Mouse (Mus musculus): ENCODE measurements around the gene Mif. TPM values are rescaled to one million over a fixed set of nuclear protein-coding genes. Genes with fewer than 3 reads are reported as not detected.

Mif gene
- polyA plus RNA-seq, 1 experiment from 2014 or later = 2,356 TPM

GRCm38 (mm10) chr10:75856976-75857375 is 3.1 kb downstream of the Mif start:
- no peaks in the 10 kb centered on the region for H3K9me3 ChIP-seq (ENCODE audit: low read depth, low read length)
- H3K4me1 ChIP-seq (ENCODE audit: insufficient read depth) = peaks cover 9% of the 10 kb centered on the region
- no peak for DNase-seq
- WGBS = 72% methylated on average over 3 of the region's 3 CpGs
- H3K36me3 ChIP-seq (ENCODE audit: insufficient read depth) = peaks cover 19% of the 10 kb centered on the region
- H3K4me3 ChIP-seq (ENCODE audit: low read depth, low read length) = no peak overlapping the region
- no peaks in the 10 kb centered on the region for H3K27me3 ChIP-seq (ENCODE audit: insufficient read depth, low read length)
- no peak for TF ChIP-seq CTCF (IDR thresholded peaks at IDR 0.05; ENCODE audit: low read depth)
- ATAC-seq (ENCODE audit: insufficient read depth) = no peak
- H3K9ac ChIP-seq = no peak overlapping the region
- no peak overlapping the region for H3K4me2 ChIP-seq
- H3K27ac ChIP-seq (ENCODE audit: low read depth) = no peak overlapping the region

GRCm38 (mm10) chr10:75856155-75856907 is 3.7 kb downstream of the Mif start:
- no peak overlapping the region for H3K4me3 ChIP-seq (ENCODE audit: low read depth, low read length)
- peaks cover 9% of the 10 kb centered on the region for H3K4me1 ChIP-seq (ENCODE audit: insufficient read depth)
- no peak overlapping the region for H3K27ac ChIP-seq (ENCODE audit: low read depth)
- DNase-seq (no peak), ATAC-seq (ENCODE audit: insufficient read depth) (no peak)
- 71% methylated on average over 11 of the region's 11 CpGs for WGBS
- H3K27me3 ChIP-seq (ENCODE audit: insufficient read depth, low read length) = no peaks in the 10 kb centered on the region
- no peak for TF ChIP-seq CTCF (IDR thresholded peaks at IDR 0.05; ENCODE audit: low read depth)
- no peak overlapping the region for H3K9ac ChIP-seq
- H3K9me3 ChIP-seq (ENCODE audit: low read depth, low read length) = no peaks in the 10 kb centered on the region
- H3K4me2 ChIP-seq = no peak overlapping the region
- H3K36me3 ChIP-seq (ENCODE audit: insufficient read depth) = peaks cover 19% of the 10 kb centered on the region

GRCm38 (mm10) chr10:75855416-75855981 is 4.5 kb downstream of the Mif start:
- ATAC-seq (ENCODE audit: insufficient read depth) (no peak), DNase-seq (no peak)
- Histone ChIP-seq H3K36me3 (ENCODE audit: insufficient read depth) (peaks cover 19% of the 10 kb centered on the region), H3K27me3 (ENCODE audit: insufficient read depth, low read length) (no peaks in the 10 kb centered on the region), H3K9ac (no peak overlapping the region), H3K4me2 (no peak overlapping the region), H3K27ac (ENCODE audit: low read depth) (no peak overlapping the region), H3K4me1 (ENCODE audit: insufficient read depth) (peaks cover 5% of the 10 kb centered on the region), H3K4me3 (ENCODE audit: low read depth, low read length) (no peak overlapping the region), H3K9me3 (ENCODE audit: low read depth, low read length) (no peaks in the 10 kb centered on the region)
- TF ChIP-seq CTCF (IDR thresholded peaks at IDR 0.05; ENCODE audit: low read depth) = no peak
- 81% methylated on average over 15 of the region's 15 CpGs for WGBS

GRCm38 (mm10) chr10:75854791-75855190 is 5.2 kb downstream of the Mif start:
- WGBS = 82% methylated on average over 6 of the region's 6 CpGs
- TF ChIP-seq CTCF (IDR thresholded peaks at IDR 0.05; ENCODE audit: low read depth) = no peak
- no peak for ATAC-seq (ENCODE audit: insufficient read depth)

GRCm38 (mm10) chr10:75854096-75854495 is 5.9 kb downstream of the Mif start:
- peaks cover 19% of the 10 kb centered on the region for H3K36me3 ChIP-seq (ENCODE audit: insufficient read depth)
- ATAC-seq (ENCODE audit: insufficient read depth) (no peak; the same call in 1 of the 2 replicates), DNase-seq (no peak)
- no peak overlapping the region for H3K9ac ChIP-seq
- H3K27me3 ChIP-seq (ENCODE audit: insufficient read depth, low read length) = no peaks in the 10 kb centered on the region
- H3K4me2 ChIP-seq = no peak overlapping the region
- no peak overlapping the region for H3K27ac ChIP-seq (ENCODE audit: low read depth)
- 35% methylated on average over 5 of the region's 5 CpGs for WGBS
- no peak overlapping the region for H3K4me3 ChIP-seq (ENCODE audit: low read depth, low read length)
- no peaks in the 10 kb centered on the region for H3K9me3 ChIP-seq (ENCODE audit: low read depth, low read length)
- TF ChIP-seq CTCF (IDR thresholded peaks at IDR 0.05; ENCODE audit: low read depth) = no peak
- peaks cover 5% of the 10 kb centered on the region; the same call in 1 of the 2 replicates for H3K4me1 ChIP-seq (ENCODE audit: insufficient read depth)

More at GRCm38 (mm10) chr10:75854791-75855190, 5.2 kb downstream of the Mif start:
- no peak for DNase-seq
- H3K4me3 ChIP-seq (ENCODE audit: low read depth, low read length) = no peak overlapping the region
- no peaks in the 10 kb centered on the region for H3K9me3 ChIP-seq (ENCODE audit: low read depth, low read length)
- H3K27me3 ChIP-seq (ENCODE audit: insufficient read depth, low read length) = no peaks in the 10 kb centered on the region
- peaks cover 5% of the 10 kb centered on the region; the same call in 1 of the 2 replicates for H3K4me1 ChIP-seq (ENCODE audit: insufficient read depth)
- no peak overlapping the region for H3K4me2 ChIP-seq
- no peak overlapping the region for H3K27ac ChIP-seq (ENCODE audit: low read depth)
- peaks cover 19% of the 10 kb centered on the region for H3K36me3 ChIP-seq (ENCODE audit: insufficient read depth)
- H3K9ac ChIP-seq = no peak overlapping the region

DNA sequence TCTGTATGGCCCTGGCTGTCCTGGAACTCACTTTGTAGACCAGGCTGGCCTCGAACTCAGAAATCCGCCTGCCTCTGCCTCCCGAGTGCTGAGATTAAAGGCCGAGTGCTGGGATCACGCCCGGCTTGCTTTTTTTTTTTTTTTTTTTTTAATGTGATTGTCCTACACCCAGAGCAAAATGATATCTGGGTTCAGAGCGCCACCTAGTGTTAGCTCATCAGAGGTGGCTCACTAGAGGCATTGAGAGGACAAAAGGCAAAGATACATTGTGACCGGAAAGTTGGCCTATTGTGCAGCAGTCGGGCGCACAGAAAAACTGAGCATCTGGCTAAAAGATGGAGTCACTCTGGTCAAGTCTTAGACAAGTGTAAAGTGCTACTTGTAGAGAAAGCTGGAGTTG is 6.6 kb downstream of the Mif start:
- Histone ChIP-seq H3K4me1 (ENCODE audit: insufficient read depth) (peaks cover 2% of the 10 kb centered on the region; the same call in 1 of the 2 replicates), H3K36me3 (ENCODE audit: insufficient read depth) (peaks cover 16% of the 10 kb centered on the region), H3K9me3 (ENCODE audit: low read depth, low read length) (no peaks in the 10 kb centered on the region), H3K4me2 (no peak overlapping the region), H3K27me3 (ENCODE audit: insufficient read depth, low read length) (no peaks in the 10 kb centered on the region), H3K4me3 (ENCODE audit: low read depth, low read length) (no peak overlapping the region), H3K9ac (no peak overlapping the region), H3K27ac (ENCODE audit: low read depth) (no peak overlapping the region)
- WGBS = 32% methylated on average over 10 of the region's 10 CpGs
- DNase-seq (peak; percentile 94), ATAC-seq (ENCODE audit: insufficient read depth) (peak; percentile 29; the same call in 1 of the 2 replicates)
- TF ChIP-seq CTCF (IDR thresholded peaks at IDR 0.05; ENCODE audit: low read depth) = peak; percentile 82

- no peaks in the 10 kb centered on the region for H3K27me3 ChIP-seq (ENCODE audit: insufficient read depth, low read length)
- peaks cover 8% of the 10 kb centered on the region for H3K36me3 ChIP-seq (ENCODE audit: insufficient read depth)
- H3K9ac ChIP-seq = no peak overlapping the region
- no peak overlapping the region for H3K4me3 ChIP-seq (ENCODE audit: low read depth, low read length)
- ATAC-seq (ENCODE audit: insufficient read depth) (no peak), DNase-seq (no peak)
- no peak overlapping the region for H3K4me2 ChIP-seq
- TF ChIP-seq CTCF (IDR thresholded peaks at IDR 0.05; ENCODE audit: low read depth) = no peak
- H3K27ac ChIP-seq (ENCODE audit: low read depth) = no peak overlapping the region
- no peaks in the 10 kb centered on the region for H3K9me3 ChIP-seq (ENCODE audit: low read depth, low read length)
- H3K4me1 ChIP-seq (ENCODE audit: insufficient read depth) = no peaks in the 10 kb centered on the region
- 86% methylated on average over 12 of the region's 12 CpGs for WGBS
Observed at GRCm38 (mm10) chr10:75852539-75853125, 7.4 kb downstream of the Mif start.

All from lung, embryonic 14.5 days (tissue).